Mouse (Mus musculus) brain, adult 2 months (tissue): ENCODE measurements around the gene Fbxo31.

Experiments used
- DNase-seq: peaks from one replicate; pipeline ENCODE4 v3.0.0; 2011; ENCODE audit warnings: low read depth, low spot score

The Fbxo31 gene

DNA sequence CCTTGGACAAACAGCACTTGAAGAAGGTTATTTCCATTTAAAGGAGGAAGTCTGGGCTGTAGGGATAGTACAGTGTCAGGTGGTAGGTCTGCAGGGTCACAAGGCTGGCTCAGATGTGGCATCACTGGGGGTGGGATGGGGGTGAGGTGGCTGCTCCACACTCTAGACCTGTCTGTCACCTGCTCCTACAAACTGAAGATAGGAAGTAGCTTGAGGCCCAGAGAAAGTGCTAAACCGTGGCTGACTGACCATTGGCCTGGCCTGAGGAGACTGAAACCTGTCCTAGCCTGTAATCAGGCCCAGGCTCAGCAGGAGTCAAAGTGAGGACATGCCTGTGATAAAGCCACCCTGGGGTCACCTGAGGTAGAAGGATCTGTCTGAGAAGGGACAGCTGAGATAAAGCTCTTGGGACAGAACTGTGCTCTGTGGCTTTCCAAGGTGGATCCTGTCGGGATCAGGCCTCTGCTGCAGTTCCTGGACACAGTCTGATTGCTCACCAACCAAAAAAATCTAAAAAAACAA lies 10.7 kb upstream of the Fbxo31 start:
- no peak for DNase-seq

DNA sequence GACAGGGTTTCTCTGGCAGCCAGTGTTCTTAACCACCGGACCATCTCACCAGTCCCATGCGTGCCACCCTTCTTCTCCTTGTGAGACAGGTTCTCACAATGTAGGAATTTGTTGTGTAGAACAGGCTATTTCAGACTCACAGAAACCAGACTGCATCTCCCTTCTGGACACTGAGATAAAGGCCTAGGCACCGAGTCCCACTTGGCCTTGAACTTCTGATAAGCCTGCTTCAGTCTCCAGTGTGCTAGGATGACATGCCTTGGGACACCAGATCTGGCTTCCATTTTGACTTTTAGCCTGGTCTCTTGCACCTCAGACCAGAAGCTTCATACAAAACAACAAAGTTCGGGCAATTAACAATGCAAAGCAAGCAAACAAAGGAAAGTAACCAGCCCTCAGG lies 10.1 kb upstream of the Fbxo31 start:
- DNase-seq: no peak

DNA sequence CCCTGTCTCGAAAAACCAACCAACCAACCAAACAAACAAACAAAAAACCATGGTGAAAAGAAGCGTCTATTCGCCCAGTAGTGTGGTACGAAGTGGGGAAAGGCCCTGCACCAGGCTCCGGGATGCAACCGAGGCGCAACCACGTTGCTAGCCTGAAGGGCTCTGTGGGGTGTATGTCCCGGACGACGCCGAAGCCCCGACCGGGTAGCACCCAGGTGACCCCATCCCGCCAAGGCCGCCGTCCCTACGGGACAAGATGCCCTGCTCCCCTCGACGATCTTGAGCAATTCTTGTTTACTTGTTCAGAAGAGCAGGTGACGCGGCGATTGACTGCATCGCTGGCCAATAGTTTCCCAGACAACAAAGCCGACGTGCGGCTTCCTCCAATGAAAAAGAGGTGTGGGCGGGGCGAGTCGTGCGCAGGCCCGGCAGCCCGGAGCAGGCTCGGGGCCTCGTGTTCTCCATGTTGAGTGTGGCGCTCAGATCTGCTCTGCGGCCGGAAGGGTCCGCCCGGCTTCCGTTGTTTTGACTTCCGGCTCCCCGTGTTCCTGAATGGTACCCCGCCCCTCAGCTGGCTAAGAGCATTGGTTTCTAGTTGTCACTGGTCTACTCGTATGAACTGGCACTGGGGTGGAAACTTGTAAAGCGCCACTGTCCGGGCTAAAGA lies 6.7 kb upstream of the Fbxo31 start:
- DNase-seq: peak; percentile 100

DNA sequence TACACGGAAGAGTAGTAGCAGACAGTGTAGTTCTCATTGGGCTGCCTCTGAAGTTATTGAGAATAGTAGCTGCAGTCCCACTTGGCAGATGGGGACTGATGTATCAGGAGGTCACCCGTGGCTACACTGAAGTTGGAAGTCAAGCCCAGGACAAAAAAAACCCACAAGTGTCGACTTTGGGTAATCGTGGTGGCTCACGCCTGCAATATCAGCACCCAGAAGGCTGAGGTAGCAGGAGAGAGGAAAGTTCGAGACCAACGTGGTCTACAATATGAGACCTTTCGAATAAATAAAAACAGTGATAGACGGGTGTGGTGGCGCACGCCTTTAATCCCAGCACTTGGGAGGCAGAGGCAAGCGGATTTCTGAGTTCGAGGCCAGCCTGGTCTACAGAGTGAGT lies 6.1 kb upstream of the Fbxo31 start:
- DNase-seq: no peak

DNA sequence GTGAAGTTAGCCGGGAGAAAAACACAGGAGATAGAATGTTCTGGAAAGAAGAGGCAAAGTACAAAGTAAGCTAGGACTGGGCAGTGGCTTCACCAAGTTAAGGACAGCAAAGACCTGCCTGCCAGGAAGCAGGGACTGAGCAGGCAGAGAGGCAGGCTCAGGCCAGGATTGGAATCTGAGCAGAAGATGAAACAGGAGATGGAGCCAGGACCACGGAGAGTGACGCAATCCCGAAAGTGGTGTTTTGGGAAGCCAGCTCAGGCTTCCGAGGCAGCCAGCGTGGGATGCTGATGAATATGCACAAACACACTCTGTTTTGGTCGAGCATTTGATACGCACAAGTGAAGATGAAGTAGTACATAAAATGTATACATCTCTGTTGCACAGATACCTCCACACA lies 5.0 kb upstream of the Fbxo31 start:
- DNase-seq: peak; percentile 71

DNA sequence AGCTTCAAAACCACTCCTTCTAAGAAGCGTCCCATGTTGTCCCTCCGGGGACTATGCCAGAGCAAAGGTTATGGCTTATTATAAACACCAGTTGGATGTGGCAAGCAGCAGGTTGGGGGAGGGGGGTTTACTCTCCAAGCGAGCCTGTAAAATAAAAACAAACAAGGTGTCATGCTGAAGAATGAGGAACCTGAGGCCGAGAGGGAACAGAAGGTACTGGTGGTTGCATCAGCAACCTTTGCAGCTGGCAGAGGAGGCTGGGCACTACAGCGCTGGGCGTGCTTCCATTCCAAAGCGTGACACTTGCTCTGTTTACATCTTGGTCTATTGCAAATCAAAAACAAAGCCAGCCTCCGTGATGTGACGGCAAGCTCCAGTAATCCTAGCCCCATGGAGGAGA lies 1.9 kb upstream of the Fbxo31 start:
- DNase-seq: no peak

DNA sequence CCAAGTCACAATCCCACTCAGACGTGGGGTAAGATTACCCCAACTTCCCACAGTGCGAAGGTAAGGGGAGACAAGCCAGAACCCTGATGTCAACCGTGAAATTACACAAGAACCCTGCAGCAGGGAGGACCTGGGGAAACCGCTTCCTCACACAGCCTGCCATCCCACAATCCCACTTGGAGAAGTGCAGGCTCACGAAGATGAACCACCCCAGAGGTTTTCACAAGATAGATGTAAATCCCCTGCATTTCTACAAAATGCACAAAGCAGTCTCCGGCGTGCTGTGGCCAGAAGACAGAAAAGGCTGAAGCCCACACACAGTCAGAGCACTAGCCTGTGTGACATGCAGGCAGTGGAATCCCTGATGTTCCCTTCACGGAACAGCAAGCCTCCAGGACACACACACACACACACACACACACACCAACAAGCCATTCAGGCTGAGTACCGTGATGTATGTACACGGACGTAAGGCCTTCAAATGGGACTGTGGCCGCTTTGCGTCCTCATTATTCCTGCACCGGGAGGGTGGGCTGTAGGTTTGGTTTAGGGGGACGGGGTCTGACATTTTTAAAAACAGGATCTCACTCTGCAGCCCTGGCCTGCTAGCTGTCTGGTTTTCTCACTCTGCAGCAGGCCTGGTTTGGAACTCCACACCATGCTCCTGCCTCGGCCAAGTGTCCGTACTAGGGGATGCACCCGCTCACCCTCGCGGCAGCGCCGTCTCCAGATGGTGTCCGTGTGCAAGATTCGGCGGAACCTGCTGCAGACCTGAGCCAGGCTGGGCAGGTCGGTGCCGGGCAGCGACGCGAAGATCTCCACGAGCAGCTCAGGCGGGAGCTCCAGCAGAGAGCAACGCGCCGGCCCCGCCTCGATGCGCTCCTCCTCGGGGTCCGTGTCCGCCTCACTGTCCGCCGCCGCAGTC lies 593 bp downstream of the Fbxo31 start:
- DNase-seq: peak; percentile 69

DNA sequence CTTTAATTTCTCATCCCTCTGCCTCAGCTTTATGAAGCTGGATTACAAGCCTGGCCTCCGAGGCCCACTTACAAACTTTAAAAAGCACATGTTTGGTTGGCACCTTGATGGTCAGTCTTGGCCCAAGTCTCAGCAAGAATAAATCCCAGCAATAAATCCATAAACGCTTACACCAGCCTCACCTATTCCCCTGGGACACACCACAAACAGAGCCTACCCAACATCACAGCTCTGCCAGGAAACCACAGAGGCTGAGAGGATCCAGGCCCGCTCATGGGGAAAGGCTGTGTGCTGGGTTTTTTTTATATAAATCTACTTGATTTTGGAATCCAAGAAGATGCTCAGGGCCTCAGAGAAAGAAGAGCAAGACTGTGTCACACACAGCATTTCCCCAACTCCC lies 2.9 kb downstream of the Fbxo31 start:
- no peak for DNase-seq

DNA sequence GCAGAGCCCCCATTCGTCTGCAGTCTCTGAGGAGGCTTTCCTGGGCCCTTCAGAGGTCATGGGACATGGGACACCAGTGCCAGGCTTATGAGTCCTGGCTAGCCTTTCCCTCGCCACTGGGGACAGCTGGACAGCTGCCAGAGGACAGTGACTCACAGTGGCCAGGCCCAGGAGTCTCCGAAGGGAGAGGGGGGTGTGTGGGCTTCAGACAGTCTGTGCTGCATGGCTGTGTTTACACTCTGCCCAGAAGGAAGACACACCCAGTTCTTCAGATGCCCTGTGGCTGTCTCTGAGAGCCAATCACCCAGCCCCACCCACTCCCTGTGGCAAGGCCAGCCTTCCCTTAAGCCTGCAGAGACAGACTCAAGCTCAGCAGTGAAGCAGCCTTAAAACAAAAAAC lies 5.3 kb downstream of the Fbxo31 start:
- peak; percentile 82 for DNase-seq

DNA sequence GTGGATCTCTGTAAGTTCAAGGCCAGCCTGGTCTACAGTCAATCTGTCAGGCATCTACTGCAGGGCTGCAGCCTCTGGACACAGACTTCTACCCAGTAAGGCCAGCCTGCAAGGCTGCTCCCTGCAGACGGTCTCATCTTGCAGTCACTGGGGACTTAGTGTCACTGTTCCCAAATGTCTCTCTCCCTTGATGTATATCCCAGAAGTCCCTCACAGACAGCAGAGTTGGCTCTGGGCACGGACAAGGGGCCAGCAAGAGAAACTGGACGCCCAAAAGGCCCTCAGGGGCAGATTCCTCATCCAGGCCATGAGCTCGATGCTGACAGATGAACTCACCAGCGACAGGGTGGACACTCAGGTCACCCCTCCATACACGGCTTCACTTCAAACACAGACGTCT lies 6.5 kb downstream of the Fbxo31 start:
- no peak for DNase-seq

DNA sequence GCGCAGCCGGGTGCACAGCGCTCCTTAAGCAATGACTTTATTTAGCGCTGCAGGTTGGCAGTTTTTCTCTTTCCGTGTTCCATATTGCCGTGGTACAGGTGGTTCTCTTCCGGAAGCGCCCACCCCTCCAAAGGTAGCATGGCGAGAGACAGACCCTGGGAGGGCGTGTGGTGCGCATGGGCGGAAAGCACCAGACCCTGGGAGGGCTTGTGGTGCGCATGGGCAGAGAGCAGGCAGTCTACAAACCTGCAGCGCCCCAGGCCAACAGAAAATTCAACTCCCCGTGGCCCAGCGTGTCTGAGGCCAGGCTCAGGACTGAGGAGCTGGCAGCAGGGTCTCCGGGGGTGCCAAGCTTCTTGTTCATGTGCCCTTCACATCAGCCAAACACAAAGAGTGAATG lies 7.8 kb downstream of the Fbxo31 start:
- peak; percentile 36 for DNase-seq

DNA sequence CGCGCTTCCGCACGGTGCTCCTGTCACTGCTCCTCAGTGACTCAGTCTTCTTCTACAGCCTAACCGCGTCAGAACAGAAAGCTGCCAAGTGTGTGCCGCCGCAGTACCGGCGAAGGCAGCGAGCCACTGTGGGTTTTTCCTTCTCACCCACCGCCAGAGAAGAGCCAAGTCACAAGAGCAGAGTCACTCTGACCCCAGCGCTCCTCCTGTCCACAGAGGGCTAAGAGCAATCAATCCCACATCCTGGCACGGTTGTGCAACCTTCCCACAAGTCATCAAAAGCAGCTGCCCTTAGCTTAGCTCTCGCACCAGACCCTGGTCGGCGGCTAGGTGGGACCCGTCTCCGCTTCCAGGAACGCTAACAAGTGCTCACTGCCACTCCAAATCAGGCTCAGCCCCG lies 8.3 kb downstream of the Fbxo31 start:
- peak; percentile 77 for DNase-seq

DNA sequence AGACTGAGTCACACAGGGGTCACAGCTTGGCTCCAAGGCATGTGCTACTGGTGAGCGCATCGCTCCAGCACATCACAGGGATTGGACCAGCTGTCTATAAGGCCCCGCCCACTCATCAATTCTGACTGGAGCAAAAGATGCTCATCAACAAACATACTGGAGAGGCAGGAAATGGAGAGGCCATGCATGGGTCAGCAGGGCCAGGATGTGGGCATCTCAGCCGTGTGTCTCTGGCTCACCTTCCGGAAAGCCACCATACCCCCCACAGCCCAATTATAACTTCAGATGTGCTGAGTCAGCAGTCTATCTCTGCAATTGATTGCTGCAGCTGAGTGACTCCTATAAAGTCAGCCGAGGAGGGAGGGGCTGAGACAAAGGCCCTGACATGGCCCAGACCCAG lies 10.3 kb downstream of the Fbxo31 start:
- peak; percentile 43 for DNase-seq

DNA sequence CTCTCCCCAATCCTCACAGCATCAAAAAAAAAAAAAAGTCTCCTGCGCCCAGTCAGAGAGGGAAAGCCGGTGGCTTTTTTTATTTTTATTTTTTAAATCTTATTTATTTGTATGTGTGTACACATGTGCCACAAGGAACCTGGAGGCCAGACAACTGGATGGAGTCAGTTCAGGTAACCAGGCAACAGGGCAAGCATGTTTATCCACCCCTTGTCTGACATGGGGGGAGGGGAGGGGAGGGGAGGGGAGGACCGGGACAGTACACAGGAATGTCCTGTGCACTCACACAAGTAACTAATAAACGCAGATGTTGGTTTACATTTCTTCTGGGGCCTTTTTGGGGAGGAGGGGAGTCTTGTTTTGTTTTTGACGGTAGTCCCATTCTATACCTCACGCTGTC lies 14.9 kb downstream of the Fbxo31 start:
- no peak for DNase-seq

DNA sequence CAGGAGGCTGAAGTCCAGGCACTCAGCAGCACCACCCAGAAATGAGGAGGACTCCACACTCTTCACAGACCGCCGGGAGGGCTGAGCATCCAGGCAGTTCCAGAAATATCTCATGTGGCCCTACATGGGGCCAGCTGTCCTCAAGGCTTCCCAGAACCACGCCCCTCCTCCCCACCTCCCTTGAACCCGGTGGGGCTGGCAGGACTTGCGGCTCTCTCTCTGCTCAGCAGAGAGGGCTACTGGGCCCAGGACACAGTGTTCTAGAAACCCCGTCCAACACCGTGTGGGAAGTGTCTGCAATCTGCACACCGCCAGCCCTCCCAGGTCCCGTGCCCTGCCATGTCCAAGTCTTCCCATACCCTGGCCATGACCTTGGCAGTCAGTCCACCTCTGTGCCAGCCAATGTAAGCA lies 15.7 kb downstream of the Fbxo31 start:
- DNase-seq: peak; percentile 67

DNA sequence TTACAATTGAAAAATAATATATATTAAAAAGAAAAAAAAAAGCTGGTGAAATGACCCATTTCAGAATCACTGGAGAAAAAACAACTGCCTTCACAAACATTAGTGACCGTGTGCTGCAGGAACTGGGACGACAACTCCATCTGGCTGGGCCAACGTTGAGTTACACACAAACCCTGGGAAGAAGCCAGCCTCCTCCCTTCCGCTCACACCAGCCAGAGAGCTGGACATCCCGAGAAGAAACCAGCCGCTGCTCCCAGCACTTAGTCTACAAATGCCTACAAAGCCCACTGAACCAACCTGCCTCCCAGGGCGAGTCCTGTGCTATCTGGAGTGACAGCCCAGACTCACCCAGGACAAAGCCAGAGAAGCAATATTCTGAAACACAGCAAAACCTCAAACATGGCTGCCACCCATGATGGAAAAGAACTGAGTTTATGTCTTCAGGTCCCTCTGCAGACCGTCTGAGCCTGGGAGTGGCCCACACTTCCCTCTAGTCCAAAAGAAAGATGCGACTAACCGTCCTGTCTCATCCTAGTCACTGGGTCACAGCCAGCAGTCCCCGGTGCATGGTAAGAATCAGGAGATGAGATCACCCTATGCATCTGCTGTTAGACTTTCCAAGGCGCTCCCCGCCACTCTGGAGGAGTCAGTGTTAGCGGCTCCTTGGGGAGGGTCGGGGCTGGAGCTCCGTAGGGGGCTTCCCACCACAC lies 16.8 kb downstream of the Fbxo31 start:
- peak; percentile 83 for DNase-seq

DNA sequence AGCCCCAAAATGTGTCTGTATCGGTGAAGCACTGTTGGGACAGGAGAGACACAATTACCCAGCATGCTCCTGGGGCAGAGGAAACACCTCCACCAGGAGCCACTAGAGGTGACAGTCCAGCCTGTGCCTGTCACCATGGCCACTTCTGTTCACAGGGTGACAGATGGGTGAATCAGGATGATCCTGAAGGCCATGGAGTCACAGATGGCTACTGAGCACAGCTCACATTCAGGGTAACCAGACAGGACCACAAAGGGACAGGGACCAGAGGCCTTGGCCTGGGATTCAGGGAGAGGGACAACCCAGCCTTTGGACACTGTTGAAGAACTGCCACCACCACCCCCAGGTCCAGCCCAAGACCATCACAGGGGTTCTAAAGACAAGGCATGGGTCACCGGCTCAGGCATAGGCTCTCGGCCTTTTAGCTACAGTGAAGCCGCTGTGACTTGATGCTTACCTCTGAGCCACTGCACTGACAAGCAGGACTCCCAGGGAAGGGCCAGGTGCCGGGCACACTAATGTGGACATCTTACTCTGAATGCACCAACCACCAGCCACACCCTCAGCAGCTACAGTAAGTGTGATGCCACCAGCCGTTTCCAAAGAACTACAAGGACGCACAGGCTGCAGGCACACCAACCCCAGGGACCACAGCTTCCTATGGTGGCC lies 18.0 kb downstream of the Fbxo31 start:
- peak; percentile 53 for DNase-seq

DNA sequence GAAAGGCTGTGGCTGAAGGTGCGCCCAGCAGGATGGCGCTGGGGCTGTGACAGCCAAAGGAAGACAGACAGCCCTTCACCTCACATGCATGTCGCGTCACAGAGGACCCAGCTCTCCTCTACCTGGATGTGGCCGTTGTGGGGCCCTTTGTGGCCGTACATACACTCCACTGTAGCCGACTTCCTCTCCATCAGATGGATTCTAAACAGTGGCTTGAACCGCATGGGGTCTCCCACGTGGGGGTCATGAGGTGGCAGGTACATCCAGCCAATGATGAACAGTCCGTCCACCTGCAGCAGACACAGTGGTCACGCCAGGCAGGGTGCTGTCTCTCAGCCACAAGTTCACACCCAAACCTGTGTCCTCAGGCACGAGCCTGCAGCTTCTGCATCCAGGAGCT lies 18.8 kb downstream of the Fbxo31 start:
- DNase-seq: no peak

DNA sequence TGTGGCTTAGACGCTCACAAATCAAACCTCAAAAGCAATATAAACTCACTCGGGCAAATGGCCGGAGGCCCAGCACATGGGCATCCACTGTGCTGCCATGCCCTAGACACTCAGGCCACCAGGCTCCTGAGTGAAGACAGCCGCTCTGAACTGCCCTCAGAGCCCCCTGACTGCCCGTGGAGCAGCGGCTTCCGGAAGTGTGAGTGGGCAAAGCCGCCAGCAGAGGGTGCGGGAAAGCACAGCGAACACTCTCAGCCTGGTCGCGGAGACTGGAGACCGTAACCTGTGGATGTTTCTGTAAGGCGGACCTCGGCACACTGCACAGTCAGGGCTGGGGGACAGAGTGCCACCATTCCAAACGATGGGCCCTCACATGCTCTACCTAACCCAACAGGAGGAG lies 20.1 kb downstream of the Fbxo31 start:
- no peak for DNase-seq

DNA sequence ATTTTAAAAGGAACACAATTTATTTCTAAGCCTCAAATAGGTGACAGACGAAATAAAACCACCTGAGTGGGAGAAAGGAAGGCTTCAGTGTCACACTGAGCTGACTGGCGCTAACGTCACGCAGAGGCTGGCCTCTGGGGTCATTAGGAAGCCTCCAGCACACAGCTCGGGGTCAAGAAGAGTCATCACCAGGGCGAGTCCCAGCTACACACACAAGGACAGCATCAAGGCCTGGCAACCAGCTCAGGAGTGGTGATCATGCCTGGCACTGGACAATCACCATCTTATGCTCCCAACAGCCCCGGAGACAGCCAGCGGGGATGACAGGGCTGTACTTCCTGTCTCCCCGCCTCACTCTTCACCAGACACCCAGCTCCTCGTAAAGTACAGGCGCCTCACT lies 20.9 kb downstream of the Fbxo31 start:
- DNase-seq: no peak

DNA sequence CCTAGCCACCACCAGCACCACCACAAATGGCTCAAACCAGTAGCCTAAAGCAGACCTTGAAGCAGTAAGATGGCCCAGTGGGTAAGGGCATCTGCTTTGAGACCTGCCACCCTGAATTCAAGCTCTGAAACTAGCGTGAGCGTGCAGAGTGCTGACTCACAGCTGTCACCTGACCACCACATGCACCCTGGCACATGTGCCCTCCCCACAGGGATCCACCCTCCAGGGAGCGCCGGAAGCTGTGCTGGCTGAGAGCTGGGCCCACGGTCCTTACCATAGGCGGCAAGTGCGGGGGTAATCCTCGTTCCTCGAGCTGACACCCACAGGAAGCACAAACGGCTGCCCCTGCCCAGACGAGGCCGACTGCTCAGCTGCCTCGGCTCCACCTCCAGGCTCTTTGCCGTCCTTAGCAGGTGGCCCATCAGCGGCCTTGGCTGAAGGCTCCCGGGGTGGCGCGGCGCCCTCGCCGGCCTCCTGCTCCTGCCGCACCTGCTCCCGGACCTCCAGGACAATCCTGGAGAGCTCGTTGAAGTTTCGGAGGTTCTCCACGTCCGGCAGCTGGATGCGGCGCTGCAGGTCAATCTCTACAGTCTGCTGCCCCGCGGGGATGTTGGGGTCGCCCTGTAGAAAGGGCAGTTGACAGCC lies 24.7 kb downstream of the Fbxo31 start:
- peak; percentile 74 for DNase-seq
